Mouse (Mus musculus) 416B (cell line): ENCODE measurements around the gene Gpr1.
"Not testable (repeated sequence)": the region's sequence is repeated elsewhere in the genome, so short reads cannot be mapped to it uniquely, and the experiment has no call there.

Experiments
- DNase-seq: peaks from one replicate; pipeline ENCODE4 v3.0.0; 2011; ENCODE audit warnings: low read depth

Gene Gpr1

GRCm38 (mm10) chr1:63180122-63180521 lies 34.2 kb downstream of the Gpr1 start:
- no peak for DNase-seq

- DNase-seq = peak; percentile 58
Measured at GRCm38 (mm10) chr1:63178308-63178707, 36.0 kb downstream of the Gpr1 start.

- DNase-seq = peak; percentile 99
Measured at GRCm38 (mm10) chr1:63176604-63177421, 37.5 kb downstream of the Gpr1 start, which contains the start of the genes Eef1b2 and Ndufs1. Eef1b2 (plus strand) TSS chr1:63176825. Ndufs1 (minus strand) TSS chr1:63176833.

GRCm38 (mm10) chr1:63176259-63176603 lies 38.1 kb downstream of the Gpr1 start:
- no peak for DNase-seq

DNA sequence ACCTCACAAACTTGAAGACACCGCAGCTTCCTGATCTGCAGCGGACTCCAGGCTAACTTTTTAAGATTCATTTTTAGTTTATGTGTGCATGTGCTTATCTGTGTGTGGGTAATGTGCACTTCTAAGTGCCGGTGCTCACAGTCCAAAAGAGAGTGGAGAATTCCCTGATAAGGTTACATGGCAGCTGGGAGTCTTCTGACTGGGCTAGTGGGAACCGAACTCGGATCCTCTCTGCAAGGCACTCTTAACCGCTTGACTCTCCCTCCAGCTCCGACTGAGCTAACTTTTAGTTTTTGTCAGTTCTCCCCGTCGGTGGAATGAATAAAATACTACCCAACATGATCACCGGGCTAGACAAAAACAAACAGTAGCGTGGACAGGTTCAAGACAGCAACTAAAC lies 38.5 kb downstream of the Gpr1 start:
- peak; percentile 48 for DNase-seq

DNA sequence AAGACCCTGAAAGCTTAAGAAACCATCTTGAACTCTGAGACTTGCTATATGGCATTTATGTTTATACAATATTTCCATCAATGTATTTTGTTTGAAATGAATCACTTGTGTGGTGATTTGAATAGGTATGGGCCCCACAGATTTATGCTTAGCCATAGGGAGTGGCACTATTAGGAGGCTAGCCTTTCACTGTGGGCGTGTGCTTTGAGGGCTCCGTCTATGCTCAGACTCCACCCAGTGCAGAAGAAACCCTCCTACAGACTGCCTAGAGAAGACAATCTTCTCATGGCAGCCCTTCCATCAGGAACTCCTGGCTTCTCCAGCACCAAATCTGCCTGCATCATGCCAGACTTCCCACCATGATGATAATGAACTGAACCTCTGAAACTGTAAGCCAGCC lies 45.7 kb downstream of the Gpr1 start:
- DNase-seq = no peak

DNA sequence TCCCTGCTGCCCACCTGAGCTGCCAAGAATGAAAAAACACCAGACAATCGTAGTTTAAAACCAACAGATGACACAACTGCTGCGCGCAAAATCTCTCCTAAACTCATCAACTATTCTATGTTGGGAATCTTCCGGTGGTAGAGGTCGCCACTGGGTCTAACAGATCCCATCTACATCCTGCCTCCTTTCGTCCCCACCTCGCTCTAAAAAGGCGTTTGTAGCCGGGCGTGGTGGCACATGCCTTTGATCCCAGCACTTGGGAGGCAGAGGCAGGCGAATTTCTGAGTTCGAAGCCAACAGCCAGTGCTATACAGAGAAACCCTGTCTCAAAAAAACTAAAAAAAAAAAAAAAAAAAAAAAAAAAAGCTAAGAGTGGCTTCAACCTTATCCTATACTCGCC lies 74.1 kb downstream of the Gpr1 start:
- DNase-seq = no peak

GRCm38 (mm10) chr1:63138586-63138985 lies 75.8 kb downstream of the Gpr1 start:
- DNase-seq = not testable (repeated sequence)

DNA sequence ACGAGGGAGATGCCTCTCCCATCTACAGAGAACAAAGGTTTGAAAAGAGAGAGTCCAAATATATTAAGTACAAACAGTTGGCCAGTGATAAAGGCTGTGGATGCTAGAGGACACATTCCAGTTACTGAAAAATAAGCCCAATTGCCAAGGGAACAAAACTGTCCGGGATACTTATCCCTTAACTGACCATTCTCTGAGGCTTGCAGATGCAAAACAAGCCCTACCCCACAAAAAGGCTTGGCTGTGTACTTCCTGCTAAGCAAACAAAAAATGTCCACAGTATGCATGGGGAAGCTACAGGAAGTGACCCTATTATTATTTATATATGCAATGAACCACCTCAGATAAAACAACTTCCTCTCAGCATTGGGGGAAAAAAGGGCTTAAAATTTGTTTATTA lies 76.4 kb downstream of the Gpr1 start:
- DNase-seq = no peak

DNA sequence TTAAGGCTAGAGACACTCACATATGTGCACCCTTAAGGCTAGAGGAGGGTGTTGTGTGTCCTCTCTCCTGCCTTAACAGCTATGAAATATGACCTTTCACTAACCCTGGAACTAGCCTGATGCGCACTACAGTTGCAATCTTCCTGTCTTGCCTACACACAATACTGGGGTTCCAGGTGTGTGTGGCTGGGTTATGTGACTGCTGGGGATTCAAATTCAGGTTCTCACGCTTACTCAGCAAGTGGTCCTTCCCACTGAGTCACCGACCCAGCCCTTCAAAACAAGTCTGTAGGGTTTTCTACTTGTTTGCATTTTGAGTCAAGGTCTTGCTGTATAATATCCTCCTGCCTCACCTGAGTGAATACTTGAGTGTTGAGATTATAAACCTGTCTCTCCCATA lies 79.8 kb downstream of the Gpr1 start:
- no peak for DNase-seq
